Mouse (Mus musculus) heart, postnatal 0 days (tissue): ENCODE measurements at regions not wholly inside any gene's neighbourhood (a gene's known extent, or its start where the extent isn't known, plus 50 kb on each side); places are given as distances from the start of the nearest gene placed in this dataset.
A peak's percentile ranks its signal among the peaks of the same experiment; 100 is the strongest.
"Not testable (repeated sequence)": the region's sequence is repeated elsewhere in the genome, so short reads cannot be mapped to it uniquely, and the experiment has no call there.

Source experiments
- ATAC-seq: fragments of 200-750 bp; cut with Nextera tagmentation; 2 replicates; pipeline ENCODE4 v1.8.0; 2017; ENCODE audit warnings: low read depth, moderate number of reproducible peaks, moderate library complexity; ENCODE audit not compliant: insufficient read depth
- DNase-seq: peaks from one replicate; pipeline ENCODE4 v3.0.0-alpha.2; 2016; ENCODE audit warnings: low spot score
- H3K27ac ChIP-seq: fragments of 300-500 bp; sonication (generic); 2 replicates; pipeline ENCODE4 v1.5.1; 2014; ENCODE audit warnings: low read depth, mild to moderate bottlenecking
- H3K27me3 ChIP-seq: fragments of 300-500 bp; sonication (generic); 2 replicates; pipeline ENCODE4 v1.6.1; 2014; ENCODE audit warnings: low read length, mixed read lengths; ENCODE audit not compliant: control insufficient read depth, insufficient read depth
- H3K36me3 ChIP-seq: fragments of 300-500 bp; sonication (generic); replicated peaks from 2 replicates; pipeline ENCODE4 v1.6.1; 2014; ENCODE audit warnings: low read length, mixed read lengths; ENCODE audit not compliant: control insufficient read depth, insufficient read depth
- H3K4me1 ChIP-seq: fragments of 300-500 bp; sonication (generic); 2 replicates; pipeline ENCODE4 v1.6.1; 2014; ENCODE audit warnings: antibody characterized with exemption; ENCODE audit not compliant: control insufficient read depth, insufficient read depth
- H3K4me2 ChIP-seq: fragments of 300-500 bp; sonication (generic); 2 replicates; pipeline ENCODE4 v1.6.1; 2014; ENCODE audit warnings: low read depth, mild to moderate bottlenecking, low read length, moderate library complexity
- H3K4me3 ChIP-seq: fragments of 300-500 bp; sonication (generic); 2 replicates; pipeline ENCODE4 v1.5.1; 2014; ENCODE audit warnings: low read depth, low read length
- H3K9ac ChIP-seq: fragments of 300-500 bp; sonication (generic); replicated peaks from 2 replicates; pipeline ENCODE4 v1.6.1; 2014; ENCODE audit warnings: low read depth, low read length, mixed read lengths
- H3K9me3 ChIP-seq: fragments of 300-500 bp; sonication (generic); replicated peaks from 2 replicates; pipeline ENCODE4 v1.6.1; 2016; ENCODE audit warnings: low read length; ENCODE audit not compliant: control insufficient read depth
- CTCF ChIP-seq: IDR thresholded peaks from 2 replicates; pipeline ENCODE4 v1.5.1; 2016; ENCODE audit warnings: antibody characterized with exemption, control low read depth, low read depth
- EP300 ChIP-seq: IDR thresholded peaks from 2 replicates; pipeline ENCODE4 v1.6.1; 2016; ENCODE audit warnings: antibody characterized with exemption, low read depth
- WGBS: fragments of 180-500 bp; shearing (Covaris S2); extraction: QIAGEN DNeasy Blood & Tissue Kit; methylation state at CpG from one replicate; pipeline ENCODE4 v1.1.7; 2014; 5-methylcytosine and 5-hydroxymethylcytosine counted together

- no peak overlapping the region for H3K4me3 ChIP-seq
- H3K27me3 ChIP-seq, result peaks cover 43% of the 10 kb centered on the region
- no peak overlapping the region for H3K9ac ChIP-seq
- no peak overlapping the region for H3K4me2 ChIP-seq
- 23% methylated on average over 6 of the region's 6 CpGs for WGBS
- TF ChIP-seq EP300 (no peak), CTCF (peak; percentile 41)
- H3K4me1 ChIP-seq, result no peaks in the 10 kb centered on the region
- H3K9me3 ChIP-seq, result no peaks in the 10 kb centered on the region
- DNase-seq, result peak; percentile 13
- no peak for ATAC-seq
- no peak overlapping the region for H3K27ac ChIP-seq
- H3K36me3 ChIP-seq, result no peaks in the 10 kb centered on the region
Measured at GRCm38 (mm10) chr10:30419391-30420043, 181.0 kb downstream of the Trmt11 start.

GRCm38 (mm10) chr10:30416314-30416713, 184.2 kb downstream of the Trmt11 start:
- no peaks in the 10 kb centered on the region for H3K4me1 ChIP-seq
- no peak overlapping the region for H3K4me2 ChIP-seq
- H3K27me3 ChIP-seq, result peaks cover 33% of the 10 kb centered on the region
- DNase-seq (no peak), ATAC-seq (no peak)
- H3K27ac ChIP-seq, result no peak overlapping the region
- H3K36me3 ChIP-seq, result no peaks in the 10 kb centered on the region
- no peak overlapping the region for H3K9ac ChIP-seq
- 54% methylated on average over 3 of the region's 3 CpGs for WGBS
- H3K4me3 ChIP-seq, result no peak overlapping the region
- no peaks in the 10 kb centered on the region for H3K9me3 ChIP-seq
- TF ChIP-seq EP300, result no peak

GRCm38 (mm10) chr10:30411736-30412135, 188.8 kb downstream of the Trmt11 start:
- Histone ChIP-seq H3K27me3 (0 out of 2 replicates have a peak, but pooled peaks cover 6% of the 10 kb centered on the region), H3K9ac (no peak overlapping the region), H3K4me3 (no peak overlapping the region), H3K36me3 (no peaks in the 10 kb centered on the region), H3K4me1 (no peaks in the 10 kb centered on the region), H3K27ac (no peak overlapping the region), H3K4me2 (no peak overlapping the region), H3K9me3 (no peaks in the 10 kb centered on the region)
- no peak for TF ChIP-seq CTCF
- no peak for TF ChIP-seq EP300
- ATAC-seq (no peak), DNase-seq (no peak)

- no peak for ATAC-seq
- no peak for TF ChIP-seq EP300
- no peak for TF ChIP-seq CTCF
- Histone ChIP-seq H3K9ac (no peak overlapping the region), H3K4me1 (no peaks in the 10 kb centered on the region), H3K36me3 (no peaks in the 10 kb centered on the region), H3K27me3 (no peaks in the 10 kb centered on the region), H3K27ac (no peak overlapping the region), H3K9me3 (no peaks in the 10 kb centered on the region), H3K4me3 (0 out of 2 replicates have a peak overlapping the region, but pooled peaks have one; percentile 10), H3K4me2 (no peak overlapping the region)
- WGBS, result 60% methylated on average over 13 of the region's 13 CpGs
- no peak for DNase-seq
Measured at GRCm38 (mm10) chr10:30405669-30406393, 194.7 kb downstream of the Trmt11 start.

GRCm38 (mm10) chr10:30370542-30370941, 170.2 kb upstream of the Cenpw start:
- Histone ChIP-seq H3K9ac (no peak overlapping the region), H3K27ac (no peak overlapping the region), H3K4me3 (no peak overlapping the region), H3K9me3 (no peaks in the 10 kb centered on the region), H3K27me3 (no peaks in the 10 kb centered on the region), H3K4me1 (no peaks in the 10 kb centered on the region), H3K4me2 (no peak overlapping the region), H3K36me3 (no peaks in the 10 kb centered on the region)
- ATAC-seq (no peak), DNase-seq (no peak)
- 14% methylated on average over 1 of the region's 1 CpGs for WGBS
- no peak for TF ChIP-seq CTCF
- TF ChIP-seq EP300, result no peak

- not testable (repeated sequence) for H3K36me3 ChIP-seq, H3K9me3 ChIP-seq, ATAC-seq, H3K4me3 ChIP-seq, H3K4me2 ChIP-seq, H3K27ac ChIP-seq, H3K27me3 ChIP-seq, H3K4me1 ChIP-seq, DNase-seq, H3K9ac ChIP-seq
Measured at GRCm38 (mm10) chr10:30360811-30361210, 160.5 kb upstream of the Cenpw start.
